Mouse (Mus musculus) liver, postnatal 0 days (tissue): ENCODE measurements at regions not wholly inside any gene's neighbourhood (a gene's known extent, or its start where the extent isn't known, plus 50 kb on each side); places are given as distances from the start of the nearest gene placed in this dataset.

Experiments used
- ATAC-seq: fragments of 200-750 bp; cut with Nextera tagmentation; 2 replicates; pipeline ENCODE4 v1.8.0; 2017; ENCODE audit warnings: mild to moderate bottlenecking, moderate library complexity
- DNase-seq: peaks from one replicate; pipeline ENCODE4 v3.0.0-alpha.2; 2016
- H3K27ac ChIP-seq: fragments of 300-500 bp; sonication (generic); 2 replicates; pipeline ENCODE4 v1.5.1; 2014; ENCODE audit warnings: antibody characterized with exemption, moderate library complexity, mild to moderate bottlenecking, low read depth
- H3K27me3 ChIP-seq: fragments of 300-500 bp; sonication (generic); 2 replicates; pipeline ENCODE4 v1.6.1; 2014; ENCODE audit warnings: low read length, control low read depth, mixed read lengths; ENCODE audit not compliant: insufficient read depth
- H3K36me3 ChIP-seq: fragments of 300-500 bp; sonication (generic); replicated peaks from 2 replicates; pipeline ENCODE4 v1.6.1; 2014; ENCODE audit warnings: mild to moderate bottlenecking, control low read depth, low read length, moderate library complexity, mixed read lengths; ENCODE audit not compliant: insufficient read depth
- H3K4me1 ChIP-seq: fragments of 300-500 bp; sonication (generic); 2 replicates; pipeline ENCODE4 v1.6.1; 2014; ENCODE audit warnings: antibody characterized with exemption, mild to moderate bottlenecking, control low read depth; ENCODE audit not compliant: insufficient read depth
- H3K4me2 ChIP-seq: fragments of 300-500 bp; sonication (generic); 2 replicates; pipeline ENCODE4 v1.6.1; 2014; ENCODE audit warnings: low read depth, mild to moderate bottlenecking, low read length, moderate library complexity, mixed read lengths
- H3K4me3 ChIP-seq: fragments of 300-500 bp; sonication (generic); 2 replicates; pipeline ENCODE4 v1.5.1; 2014; ENCODE audit warnings: low read depth, low read length
- H3K9ac ChIP-seq: fragments of 300-500 bp; sonication (generic); replicated peaks from 2 replicates; pipeline ENCODE4 v1.6.1; 2014; ENCODE audit warnings: mild to moderate bottlenecking, moderate library complexity
- H3K9me3 ChIP-seq: fragments of 300-500 bp; sonication (generic); 2 replicates; pipeline ENCODE4 v1.6.1; 2016; ENCODE audit warnings: mild to moderate bottlenecking, control low read depth, low read length, mixed read lengths
- CTCF ChIP-seq: sonication (generic); IDR thresholded peaks from 2 replicates; pipeline ENCODE4 v1.5.1; 2016; ENCODE audit warnings: antibody characterized with exemption, low read depth
- EP300 ChIP-seq: IDR thresholded peaks from 2 replicates; pipeline ENCODE4 v1.6.1; 2016; ENCODE audit warnings: antibody characterized with exemption, low read depth, mild to moderate bottlenecking
- WGBS: fragments of 180-500 bp; shearing (Covaris S2); extraction: QIAGEN DNeasy Blood & Tissue Kit; methylation state at CpG from one replicate; pipeline ENCODE4 v1.1.7; 2014; ENCODE audit not compliant: insufficient replicate concordance; 5-methylcytosine and 5-hydroxymethylcytosine counted together

- no peak for TF ChIP-seq CTCF
- TF ChIP-seq EP300: no peak
- Histone ChIP-seq H3K27me3 (no peaks in the 10 kb centered on the region), H3K4me3 (no peak overlapping the region), H3K4me1 (no peaks in the 10 kb centered on the region), H3K27ac (no peak overlapping the region), H3K36me3 (no peaks in the 10 kb centered on the region), H3K9ac (no peak overlapping the region), H3K4me2 (no peak overlapping the region), H3K9me3 (no peaks in the 10 kb centered on the region)
- peak; percentile 27; the same call in 1 of the 2 replicates for ATAC-seq
- WGBS: 74% methylated on average over 6 of the region's 6 CpGs
- DNase-seq: peak; percentile 38
Measured at GRCm38 (mm10) chr1:23228478-23228877, 126.4 kb upstream of the 4933415F23Rik start.

- no peaks in the 10 kb centered on the region for H3K36me3 ChIP-seq
- no peak for TF ChIP-seq EP300
- no peak for TF ChIP-seq CTCF
- 73% methylated on average over 12 of the region's 13 CpGs for WGBS
Measured at GRCm38 (mm10) chr1:23214462-23215158, 112.6 kb upstream of the 4933415F23Rik start.

GRCm38 (mm10) chr1:23207843-23208242 is 105.8 kb upstream of the 4933415F23Rik start:
- Histone ChIP-seq H3K36me3 (no peaks in the 10 kb centered on the region), H3K9me3 (no peaks in the 10 kb centered on the region), H3K27ac (no peak overlapping the region), H3K27me3 (no peaks in the 10 kb centered on the region), H3K4me1 (no peaks in the 10 kb centered on the region), H3K4me2 (no peak overlapping the region), H3K9ac (no peak overlapping the region), H3K4me3 (no peak overlapping the region)
- no peak for DNase-seq
- WGBS: 47% methylated on average over 1 of the region's 1 CpGs
- TF ChIP-seq CTCF (no peak), EP300 (no peak)
- no peak for ATAC-seq

More at GRCm38 (mm10) chr1:23214462-23215158, 112.6 kb upstream of the 4933415F23Rik start:
- DNase-seq (no peak), ATAC-seq (no peak)
- no peak overlapping the region for H3K4me3 ChIP-seq
- H3K4me2 ChIP-seq: no peak overlapping the region
- H3K9ac ChIP-seq: no peak overlapping the region
- H3K9me3 ChIP-seq: peaks cover 6% of the 10 kb centered on the region; the same call in 1 of the 2 replicates
- H3K27me3 ChIP-seq: no peaks in the 10 kb centered on the region
- H3K4me1 ChIP-seq: no peaks in the 10 kb centered on the region
- no peak overlapping the region for H3K27ac ChIP-seq

GRCm38 (mm10) chr1:23207024-23207423 is 105.0 kb upstream of the 4933415F23Rik start:
- Histone ChIP-seq H3K9me3 (no peaks in the 10 kb centered on the region), H3K4me2 (no peak overlapping the region), H3K4me1 (no peaks in the 10 kb centered on the region), H3K4me3 (no peak overlapping the region), H3K9ac (no peak overlapping the region), H3K36me3 (no peaks in the 10 kb centered on the region), H3K27me3 (no peaks in the 10 kb centered on the region), H3K27ac (no peak overlapping the region)
- DNase-seq (no peak), ATAC-seq (no peak)
- no peak for TF ChIP-seq CTCF
- TF ChIP-seq EP300: no peak
- WGBS: 65% methylated on average over 4 of the region's 4 CpGs

GRCm38 (mm10) chr1:23202511-23203435 is 100.7 kb upstream of the 4933415F23Rik start:
- 35% methylated on average over 5 of the region's 5 CpGs for WGBS
- H3K9ac ChIP-seq: no peak overlapping the region
- H3K9me3 ChIP-seq: no peaks in the 10 kb centered on the region
- no peaks in the 10 kb centered on the region for H3K36me3 ChIP-seq
- peak; percentile 31 for ATAC-seq
- DNase-seq: no peak
- 0 out of 2 replicates have a peak overlapping the region, but pooled peaks have one; percentile 18 for H3K27ac ChIP-seq
- H3K4me2 ChIP-seq: no peak overlapping the region
- H3K4me3 ChIP-seq: no peak overlapping the region
- no peaks in the 10 kb centered on the region for H3K27me3 ChIP-seq
- TF ChIP-seq EP300 (0 out of 2 replicates have a peak, but pooled peaks have one; percentile 12), CTCF (no peak)
- H3K4me1 ChIP-seq: no peaks in the 10 kb centered on the region

- no peak for DNase-seq
- 29% methylated on average over 4 of the region's 4 CpGs for WGBS
- no peak overlapping the region for H3K9ac ChIP-seq
- H3K36me3 ChIP-seq: no peaks in the 10 kb centered on the region
- no peak overlapping the region for H3K4me2 ChIP-seq
- no peak overlapping the region for H3K27ac ChIP-seq
- H3K4me3 ChIP-seq: no peak overlapping the region
- H3K27me3 ChIP-seq: no peaks in the 10 kb centered on the region
- no peak for TF ChIP-seq EP300
- no peak for TF ChIP-seq CTCF
- H3K9me3 ChIP-seq: no peaks in the 10 kb centered on the region
- no peak for ATAC-seq
- H3K4me1 ChIP-seq: no peaks in the 10 kb centered on the region
Measured at GRCm38 (mm10) chr1:23200460-23200859, 98.4 kb upstream of the 4933415F23Rik start.
